Mouse (Mus musculus): ENCODE results near the gene Itga2.

The Itga2 gene

GRCm38 (mm10) chr13:114825377-114825855, 106.5 kb downstream of the Itga2 start:
- DNase-seq (ENCODE audit: low read depth, low spot score) = no peak

DNA sequence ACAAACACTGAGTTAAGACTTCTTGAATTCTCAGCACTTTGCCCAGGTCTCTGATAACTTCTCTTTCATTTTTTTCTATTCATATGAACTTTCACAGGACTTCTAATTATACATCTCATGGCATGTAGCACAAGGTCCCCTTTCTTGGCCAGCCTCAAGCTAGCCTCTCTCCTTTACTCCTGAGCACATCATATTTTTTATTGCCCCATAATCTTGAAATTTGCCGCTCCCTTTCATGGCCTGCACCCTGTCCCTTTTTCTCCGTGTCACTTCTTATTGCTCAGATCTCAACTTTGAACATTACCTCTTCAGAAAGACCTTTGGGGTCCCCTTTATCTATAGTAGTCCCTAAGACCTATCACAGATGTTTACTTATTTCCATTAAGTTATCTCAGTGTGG, 109.0 kb downstream of the Itga2 start:
- no peak for DNase-seq (ENCODE audit: low read depth, low spot score)

DNA sequence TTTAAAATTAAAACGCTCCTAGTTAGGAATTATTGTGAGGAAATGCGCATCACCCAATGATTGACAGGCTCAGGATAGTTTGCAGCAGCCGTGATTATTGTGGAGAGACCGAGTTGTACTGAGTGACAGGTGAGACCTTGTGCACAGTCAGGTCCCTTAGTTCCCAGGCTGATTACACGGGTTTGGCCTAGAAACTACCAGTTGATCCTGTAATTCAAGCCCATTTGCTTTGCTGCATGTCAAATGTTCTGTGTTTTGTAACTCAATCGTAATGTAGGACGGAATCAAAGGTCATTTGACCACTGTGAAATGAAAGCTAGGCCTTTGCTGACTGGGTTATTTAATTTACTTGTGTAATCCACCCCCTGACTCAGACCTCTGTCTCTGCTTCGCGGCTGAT, 113.4 kb downstream of the Itga2 start:
- DNase-seq (ENCODE audit: low read depth, low spot score) = no peak

DNA sequence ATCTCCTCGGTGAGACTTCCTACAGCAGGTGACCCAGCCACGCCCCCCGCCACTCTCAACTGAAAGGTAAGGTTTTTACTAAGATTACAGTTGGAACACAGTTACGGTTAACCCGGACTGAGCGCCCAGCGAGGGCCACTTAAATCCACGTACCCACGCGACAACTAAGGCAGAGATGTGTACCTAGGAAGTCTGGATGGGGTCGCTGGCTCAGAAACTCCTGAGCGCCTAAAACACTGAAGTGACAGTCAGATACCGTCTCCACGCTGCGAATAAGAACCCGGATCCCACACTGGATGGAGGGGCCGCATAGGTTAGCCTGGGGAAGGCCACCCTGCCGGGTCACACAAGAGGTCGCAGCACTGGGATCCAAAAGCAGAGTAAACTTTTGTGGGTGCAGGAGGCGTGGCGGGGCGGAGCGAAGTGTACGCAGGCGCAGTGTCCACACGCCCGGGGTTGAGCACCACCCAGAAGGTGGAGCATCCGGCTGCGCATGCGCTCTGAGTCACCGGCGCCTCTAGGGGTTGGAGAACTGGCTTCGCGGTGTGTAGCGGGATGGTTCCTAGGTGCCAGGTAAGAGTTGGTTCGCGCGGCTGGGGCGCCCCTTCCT, 114.0 kb downstream of the Itga2 start, which contains the start of gene Mocs2:
Gene Mocs2 (plus strand): TSS at position 486 of the 610 bp plus-strand sequence.
- peak; percentile 88 for DNase-seq (ENCODE audit: low read depth, low spot score)

DNA sequence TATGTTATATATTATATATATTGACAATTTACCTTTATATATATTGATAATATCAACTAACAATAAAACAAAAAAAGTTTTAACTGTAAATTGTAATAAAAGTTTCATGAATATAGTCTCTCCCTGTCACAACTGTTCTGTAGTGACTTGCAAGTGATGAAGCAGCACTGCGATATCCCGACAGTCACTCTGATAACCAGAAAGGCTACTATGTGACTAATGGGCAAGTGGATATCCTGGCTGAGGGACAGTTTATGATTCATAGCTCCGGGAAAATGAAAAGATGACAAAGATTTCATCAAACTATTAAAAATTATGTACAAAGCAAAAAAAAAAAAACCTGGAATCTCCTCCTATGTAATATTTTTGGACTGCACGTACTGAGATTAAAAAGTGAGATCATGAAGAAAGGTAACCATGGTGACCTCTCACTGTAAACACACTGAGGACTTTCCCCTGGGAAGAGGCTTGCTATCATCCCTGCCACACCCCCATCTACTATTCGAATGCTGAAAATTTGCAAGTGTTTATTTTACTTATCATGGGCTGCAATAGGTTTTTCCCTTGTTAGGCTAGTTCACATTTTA, 122.2 kb downstream of the Itga2 start:
- DNase-seq (ENCODE audit: low read depth, low spot score) = no peak

GRCm38 (mm10) chr13:114802971-114803370, 128.9 kb downstream of the Itga2 start:
- no peak for DNase-seq (ENCODE audit: low read depth, low spot score)

- no peak for DNase-seq (ENCODE audit: low read depth, low spot score)
Observed at GRCm38 (mm10) chr13:114801857-114802256, 130.0 kb downstream of the Itga2 start.

- DNase-seq (ENCODE audit: low read depth, low spot score) = peak; percentile 18
Observed at GRCm38 (mm10) chr13:114793250-114794030, 138.5 kb downstream of the Itga2 start.

- DNase-seq (ENCODE audit: low read depth, low spot score) = no peak
Observed at GRCm38 (mm10) chr13:114791511-114791910, 140.4 kb downstream of the Itga2 start.

All from retina, adult 2 months (tissue).